Mouse (Mus musculus) layer of hippocampus, adult 18-20 months (tissue): Measurements from ENCODE around the gene Olfr561. TPM values are rescaled to one million over a fixed set of nuclear protein-coding genes. Genes with fewer than 3 reads are reported as not detected.

ENCODE experiments used
- DNase-seq, 2 experiments: peaks; one replicate each; pipeline ENCODE4 v3.0.0; 2022; ENCODE audit warnings: low spot score in 2 of 2
- long read RNA-seq: library from polyadenylated mRNA; stranded (forward); transcript quantifications from one replicate; pipeline ENCODE4 v2.0.0, GENCODE M21; 2021
- total RNA-seq, 2 experiments: library from RNA; stranded (reverse); gene quantifications; 2 replicates each; pipeline ENCODE4 v1.2.3; 2021

The Olfr561 gene
- total RNA-seq, result under 1 TPM in 1 of 2 experiments, not detected in 1; 0.13 TPM
- long read RNA-seq, result 0 reads

- no peak for DNase-seq
These were observed at the start of gene Olfr561 for GRCm38 (mm10) chr7:102770921-102771320. Olfr561 (plus strand) TSS chr7:102771221.

- no peak for DNase-seq
These were observed 43.6 kb upstream of the Olfr561 start, which contains the start of gene Olfr559 for GRCm38 (mm10) chr7:102727391-102727790. Olfr559 (minus strand) TSS chr7:102727491.

- no peak for DNase-seq
These were observed 37.2 kb upstream of the Olfr561 start for GRCm38 (mm10) chr7:102733793-102734192.

- DNase-seq, result no peak
These were observed 33.3 kb upstream of the Olfr561 start for GRCm38 (mm10) chr7:102737705-102738104.

- DNase-seq, result no peak
These were observed 18.9 kb upstream of the Olfr561 start for GRCm38 (mm10) chr7:102752086-102752485.

- no peak for DNase-seq
These were observed 11.8 kb upstream of the Olfr561 start, which contains the start of the genes Olfr560 and Olfr78 for GRCm38 (mm10) chr7:102759266-102759665. Olfr560 (minus strand) TSS chr7:102759366. Olfr78 (minus strand) TSS chr7:102759471.

- no peak for DNase-seq
These were observed 32.2 kb downstream of the Olfr561 start, which contains the start of gene Olfr564 for GRCm38 (mm10) chr7:102803180-102803579. Olfr564 (plus strand) TSS chr7:102803480.

Other genes starting within 250 kb of the Olfr561 start
- not detected for gene Olfr547, start 236.5 kb upstream of the Olfr561 start, total RNA-seq
- gene Olfr548-ps1, start 230.3 kb upstream of the Olfr561 start, total RNA-seq, result not detected
- not detected for gene Olfr549, start 221.4 kb upstream of the Olfr561 start, total RNA-seq
- 1 to 10 TPM; 3.3 to 4.0 TPM for gene Trim21, start 205.7 kb upstream of the Olfr561 start, total RNA-seq
- gene Olfr550, start 199.8 kb upstream of the Olfr561 start, total RNA-seq, result 1 to 10 TPM; 2.4 to 2.8 TPM
- gene Olfr551, start 179.3 kb upstream of the Olfr561 start, total RNA-seq, result not detected
- gene Olfr552, start 173.5 kb upstream of the Olfr561 start, total RNA-seq, result under 1 TPM; 0.07 to 0.08 TPM
- not detected for gene Olfr553, start 153.0 kb upstream of the Olfr561 start, total RNA-seq
- under 1 TPM in 1 of 2 experiments, not detected in 1; 0.23 TPM for gene Olfr554, start 132.8 kb upstream of the Olfr561 start, total RNA-seq
- not detected for gene Olfr555, start 112.4 kb upstream of the Olfr561 start, total RNA-seq
- not detected for gene Olfr556, start 106.3 kb upstream of the Olfr561 start, total RNA-seq
- 1 to 10 TPM; 5.2 to 6.4 TPM for gene Trim68, start 83.9 kb upstream of the Olfr561 start, total RNA-seq
- under 1 TPM in 1 of 2 experiments, not detected in 1; 0.20 TPM for gene Olfr557, start 75.3 kb upstream of the Olfr561 start, total RNA-seq
- under 1 TPM; 0.30 to 0.32 TPM for gene Olfr558, start 69.0 kb upstream of the Olfr561 start, total RNA-seq
- gene Olfr33, start 52.2 kb upstream of the Olfr561 start, total RNA-seq, result not detected
- not detected for gene Olfr559, start 43.7 kb upstream of the Olfr561 start, total RNA-seq
- not detected for gene Olfr560, start 11.9 kb upstream of the Olfr561 start, total RNA-seq
- gene Olfr78, start 11.8 kb upstream of the Olfr561 start, total RNA-seq, result under 1 TPM; 0.10 to 0.12 TPM
- gene Olfr564, start 32.3 kb downstream of the Olfr561 start, total RNA-seq, result not detected
- not detected for gene Olfr566, start 87.5 kb downstream of the Olfr561 start, total RNA-seq
- gene Olfr568, start 105.9 kb downstream of the Olfr561 start, total RNA-seq, result not detected
- not detected for gene Olfr569, start 119.7 kb downstream of the Olfr561 start, total RNA-seq
- gene Olfr570, start 123.4 kb downstream of the Olfr561 start, total RNA-seq, result not detected
- gene Olfr571, start 146.3 kb downstream of the Olfr561 start, total RNA-seq, result not detected
- not detected for gene Olfr572, start 153.2 kb downstream of the Olfr561 start, total RNA-seq
- gene Olfr573-ps1, start 171.4 kb downstream of the Olfr561 start, total RNA-seq, result not detected
- not detected for gene Olfr574, start 177.2 kb downstream of the Olfr561 start, total RNA-seq
- not detected for gene Olfr575, start 187.6 kb downstream of the Olfr561 start, total RNA-seq
- gene Olfr576, start 191.4 kb downstream of the Olfr561 start, total RNA-seq, result not detected
- not detected for gene Olfr577, start 204.7 kb downstream of the Olfr561 start, total RNA-seq
- gene Olfr578, start 218.1 kb downstream of the Olfr561 start, total RNA-seq, result not detected